Mouse (Mus musculus) forebrain, embryonic 16.5 days (tissue): Measurements from ENCODE around the gene Slc36a4. TPM values are rescaled to one million over a fixed set of nuclear protein-coding genes. Genes with fewer than 3 reads are reported as not detected.

Source experiments
- ATAC-seq: fragments of 200-750 bp; cut with Nextera tagmentation; 2 replicates; pipeline ENCODE4 v1.8.0; 2017; ENCODE audit warnings: mild to moderate bottlenecking, moderate library complexity
- H3K27ac ChIP-seq: fragments of 300-500 bp; sonication (generic); 2 replicates; pipeline ENCODE4 v1.5.1; 2014; ENCODE audit warnings: low read length, control low read depth
- H3K27me3 ChIP-seq: fragments of 300-500 bp; sonication (generic); replicated peaks from 2 replicates; pipeline ENCODE4 v1.6.1; 2014; ENCODE audit warnings: low read length; ENCODE audit not compliant: control insufficient read depth, insufficient read depth
- H3K36me3 ChIP-seq: fragments of 300-500 bp; sonication (generic); 2 replicates; pipeline ENCODE4 v1.6.1; 2014; ENCODE audit not compliant: control insufficient read depth, insufficient read depth
- H3K4me1 ChIP-seq: fragments of 300-500 bp; sonication (generic); replicated peaks from 2 replicates; pipeline ENCODE4 v1.6.1; 2014; ENCODE audit warnings: low read length; ENCODE audit not compliant: control insufficient read depth, insufficient read depth
- H3K4me2 ChIP-seq: fragments of 300-500 bp; sonication (generic); 2 replicates; pipeline ENCODE4 v1.6.1; 2014; ENCODE audit warnings: mild to moderate bottlenecking, low read length, control low read depth
- H3K4me3 ChIP-seq: fragments of 300-500 bp; sonication (generic); replicated peaks from 2 replicates; pipeline ENCODE4 v1.5.1; 2014; ENCODE audit warnings: mild to moderate bottlenecking, low read length, control low read depth
- H3K9ac ChIP-seq: fragments of 300-500 bp; sonication (generic); replicated peaks from 2 replicates; pipeline ENCODE4 v1.6.1; 2014; ENCODE audit warnings: low read depth, low read length, control low read depth
- H3K9me3 ChIP-seq: fragments of 300-500 bp; sonication (generic); 2 replicates; pipeline ENCODE4 v1.6.1; 2016; ENCODE audit warnings: low read length; ENCODE audit not compliant: control insufficient read depth
- WGBS: fragments of 180-500 bp; shearing (Covaris S2); extraction: QIAGEN DNeasy Blood & Tissue Kit; methylation state at CpG from one replicate; pipeline ENCODE4 v1.1.7; 2014; 5-methylcytosine and 5-hydroxymethylcytosine counted together
- polyA plus RNA-seq: library from polyadenylated mRNA; unstranded; fragments of >200 nt; fragmentation: Nextera tagmentation; extraction: Ambion mirVana; gene quantifications from 2 replicates; pipeline ENCODE4 v1.2.1, GENCODE M21; 2015

The Slc36a4 gene
- polyA plus RNA-seq, 1 experiment from 2014 or later: 33.1 TPM

DNA sequence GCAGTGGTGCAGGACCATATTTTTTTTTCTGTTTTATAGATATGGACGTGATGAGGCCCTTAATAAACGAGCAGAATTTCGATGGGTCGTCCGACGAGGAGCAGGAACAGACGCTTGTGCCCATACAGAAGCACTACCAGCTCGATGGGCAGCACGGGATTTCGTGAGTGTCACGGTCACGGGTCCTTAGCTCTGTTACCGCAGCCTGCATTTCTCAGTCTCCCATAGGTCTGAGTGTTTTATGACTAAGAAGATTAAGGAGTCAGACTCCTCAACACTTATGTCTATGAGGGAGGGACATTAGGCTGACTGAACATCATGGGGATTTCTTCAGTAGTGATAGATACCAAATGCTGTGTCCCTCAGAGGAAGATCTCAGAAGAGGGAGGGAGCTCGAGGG lies 10.1 kb downstream of the Slc36a4 start:
- Histone ChIP-seq H3K4me2 (no peak overlapping the region), H3K9ac (no peak overlapping the region), H3K4me3 (no peak overlapping the region), H3K27me3 (no peaks in the 10 kb centered on the region), H3K27ac (no peak overlapping the region), H3K9me3 (no peaks in the 10 kb centered on the region), H3K4me1 (peaks cover 10% of the 10 kb centered on the region), H3K36me3 (peaks cover 13% of the 10 kb centered on the region)
- WGBS: 90% methylated on average over 14 of the region's 14 CpGs
- ATAC-seq: no peak

DNA sequence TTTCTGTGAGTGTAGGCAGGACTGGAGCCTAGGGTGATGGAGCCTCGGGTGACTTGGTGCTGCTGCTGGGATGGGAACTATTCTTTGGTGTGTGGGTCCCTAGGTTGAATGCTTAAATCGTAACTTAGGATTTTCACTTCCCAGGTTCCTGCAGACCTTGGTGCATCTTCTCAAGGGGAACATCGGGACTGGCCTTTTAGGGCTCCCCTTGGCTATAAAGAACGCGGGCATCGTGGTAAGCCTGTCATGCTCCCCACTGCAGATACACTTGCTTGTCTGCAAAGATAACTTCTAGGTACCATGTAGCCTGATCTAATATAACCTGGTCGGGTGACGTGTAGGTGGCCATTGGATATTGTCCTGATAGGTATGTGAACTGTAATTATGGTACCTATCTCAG lies 11.0 kb downstream of the Slc36a4 start:
- Histone ChIP-seq H3K4me2 (no peak overlapping the region), H3K9ac (no peak overlapping the region), H3K4me3 (no peak overlapping the region), H3K27me3 (no peaks in the 10 kb centered on the region), H3K4me1 (peaks cover 10% of the 10 kb centered on the region), H3K9me3 (no peaks in the 10 kb centered on the region), H3K36me3 (peaks cover 18% of the 10 kb centered on the region), H3K27ac (peak overlapping the region; percentile 55)
- no peak for ATAC-seq
- WGBS: 89% methylated on average over 8 of the region's 8 CpGs

DNA sequence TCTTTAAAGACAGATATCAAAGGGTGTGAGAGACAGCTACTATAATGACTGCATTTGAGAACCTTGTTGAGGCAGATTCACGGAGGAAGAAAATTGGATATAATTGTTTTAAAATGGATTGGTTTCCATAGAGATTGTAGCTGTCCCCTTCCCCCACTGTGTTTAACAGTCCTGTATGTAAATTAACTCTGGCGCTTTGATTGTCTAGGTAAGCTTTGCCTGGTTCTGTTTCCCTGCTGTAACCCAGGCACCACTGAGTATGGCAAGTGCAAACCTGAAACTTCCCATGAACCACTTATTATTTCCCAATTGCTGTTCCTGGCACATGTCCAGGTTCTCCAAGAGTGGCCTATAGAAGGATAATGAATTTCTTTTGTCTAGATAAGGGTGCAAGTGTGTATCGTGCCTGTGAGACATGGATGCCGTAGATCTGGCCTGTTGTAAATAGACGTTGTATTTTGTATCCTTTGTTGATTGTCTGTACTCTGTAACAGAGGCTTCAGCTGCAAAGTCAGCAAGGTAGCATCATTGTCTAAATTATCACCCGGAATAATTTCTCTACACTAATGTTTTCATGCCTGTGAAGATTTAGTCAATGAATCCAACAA lies 11.8 kb downstream of the Slc36a4 start:
- whole genome bisulfite sequencing: 9% methylated on average over 6 of the region's 6 CpGs
- peaks cover 18% of the 10 kb centered on the region for H3K36me3 ChIP-seq
- no peak overlapping the region for H3K4me3 ChIP-seq
- no peaks in the 10 kb centered on the region for H3K9me3 ChIP-seq
- no peak overlapping the region for H3K4me2 ChIP-seq
- H3K9ac ChIP-seq: no peak overlapping the region
- H3K27me3 ChIP-seq: no peaks in the 10 kb centered on the region
- H3K4me1 ChIP-seq: peaks cover 10% of the 10 kb centered on the region
- ATAC-seq: peak; percentile 94
- H3K27ac ChIP-seq: peak overlapping the region; percentile 51

DNA sequence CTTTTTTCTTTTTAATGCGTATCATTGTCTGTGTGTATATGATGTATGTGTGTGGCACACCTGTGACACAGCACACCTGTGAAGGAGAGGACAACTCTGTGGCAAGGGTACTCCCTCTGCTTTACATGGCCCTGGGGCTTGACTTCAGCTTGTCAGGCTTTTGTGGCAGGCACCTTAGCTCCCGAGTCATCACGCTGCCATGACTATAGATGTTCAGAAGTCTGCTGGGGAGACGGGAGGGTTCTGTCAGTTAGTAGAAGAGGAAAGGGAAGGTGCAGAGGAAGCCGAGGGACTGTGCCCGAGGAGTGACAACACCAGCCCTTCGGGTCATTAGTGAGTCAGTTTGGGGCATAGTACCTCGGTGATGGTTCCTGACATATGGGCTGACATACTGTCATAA lies 13.0 kb downstream of the Slc36a4 start:
- Histone ChIP-seq H3K9me3 (no peaks in the 10 kb centered on the region), H3K4me2 (no peak overlapping the region), H3K27me3 (no peaks in the 10 kb centered on the region), H3K27ac (no peak overlapping the region), H3K4me3 (no peak overlapping the region), H3K4me1 (peaks cover 10% of the 10 kb centered on the region), H3K36me3 (peaks cover 26% of the 10 kb centered on the region), H3K9ac (no peak overlapping the region)
- no peak for ATAC-seq
- WGBS: 79% methylated on average over 8 of the region's 8 CpGs

DNA sequence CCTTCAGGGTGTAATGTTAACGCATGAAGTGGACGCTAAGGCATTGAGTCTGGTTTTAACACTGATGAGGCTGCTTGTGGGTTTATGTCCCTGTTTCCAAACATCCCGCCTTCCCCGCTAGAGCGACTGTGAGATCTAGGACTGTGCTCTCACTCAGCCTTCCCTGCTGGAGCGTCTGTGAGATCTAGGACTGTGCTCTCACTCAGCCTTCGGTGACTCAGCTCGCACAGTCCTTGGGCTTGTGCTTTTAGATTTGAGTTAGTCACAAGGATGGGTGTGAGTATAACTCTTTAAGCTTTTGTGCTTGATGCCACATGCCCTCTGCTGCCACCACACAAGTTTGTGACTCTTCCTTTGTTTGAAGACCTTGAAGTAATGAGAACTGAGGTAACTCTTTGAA lies 17.6 kb downstream of the Slc36a4 start:
- ATAC-seq: no peak

DNA sequence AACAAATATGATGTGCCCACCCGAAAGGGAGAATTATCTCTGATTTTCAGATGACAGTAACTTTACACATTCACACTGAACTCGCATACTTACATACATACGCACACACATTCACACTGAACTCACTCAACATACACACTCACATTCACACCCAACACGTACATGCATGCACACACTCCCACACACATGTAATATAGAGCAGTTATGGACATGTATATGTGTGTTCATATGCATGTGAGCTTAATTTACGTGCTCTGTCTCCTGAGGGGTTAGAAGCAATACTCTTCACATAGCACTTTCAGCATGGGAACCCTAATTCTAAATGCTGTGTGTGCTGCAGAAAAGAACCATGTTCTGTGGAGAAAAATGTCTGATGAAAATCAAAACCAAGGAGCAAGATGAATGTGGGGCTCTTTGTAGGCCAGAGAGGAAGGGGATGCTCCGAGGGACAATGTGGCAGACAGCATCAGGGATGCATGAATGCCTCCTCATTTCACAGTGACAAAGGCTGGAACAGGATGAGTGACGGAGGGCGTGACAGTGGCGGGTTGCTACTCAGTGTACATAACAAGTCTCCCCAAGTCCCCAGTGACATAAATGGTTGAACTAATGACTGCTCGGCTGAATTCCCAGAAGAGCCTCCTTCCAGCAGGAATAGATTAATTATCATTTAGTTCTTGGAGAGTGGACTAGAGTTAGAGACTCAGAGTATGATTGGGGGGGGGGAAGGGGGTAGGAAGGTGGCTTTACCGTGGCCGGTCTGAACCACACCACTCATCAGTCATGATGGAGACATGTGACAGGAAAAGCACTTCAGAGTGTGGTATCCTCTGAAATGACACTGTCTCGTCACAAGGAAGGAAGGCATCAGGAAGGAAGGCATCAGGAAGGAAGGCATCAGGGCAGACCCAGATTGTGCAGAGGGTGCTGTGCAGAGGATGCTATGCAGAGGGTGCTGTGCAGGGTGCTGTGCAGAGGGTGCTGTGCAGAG lies 22.5 kb downstream of the Slc36a4 start:
- Histone ChIP-seq H3K9ac (no peak overlapping the region), H3K9me3 (no peaks in the 10 kb centered on the region), H3K27ac (peak overlapping the region; percentile 74), H3K4me1 (peaks cover 9% of the 10 kb centered on the region), H3K4me3 (no peak overlapping the region), H3K36me3 (peaks cover 48% of the 10 kb centered on the region), H3K4me2 (no peak overlapping the region), H3K27me3 (no peaks in the 10 kb centered on the region)
- peak; percentile 93 for ATAC-seq
- 36% methylated on average over 13 of the region's 13 CpGs for WGBS

More for the DNA sequence above, 17.6 kb downstream of the Slc36a4 start:
- Histone ChIP-seq H3K27ac (no peak overlapping the region), H3K9me3 (no peaks in the 10 kb centered on the region), H3K4me1 (peaks cover 6% of the 10 kb centered on the region), H3K4me2 (no peak overlapping the region), H3K36me3 (peaks cover 43% of the 10 kb centered on the region), H3K4me3 (no peak overlapping the region), H3K27me3 (no peaks in the 10 kb centered on the region), H3K9ac (no peak overlapping the region)
- 96% methylated on average over 8 of the region's 8 CpGs for WGBS

DNA sequence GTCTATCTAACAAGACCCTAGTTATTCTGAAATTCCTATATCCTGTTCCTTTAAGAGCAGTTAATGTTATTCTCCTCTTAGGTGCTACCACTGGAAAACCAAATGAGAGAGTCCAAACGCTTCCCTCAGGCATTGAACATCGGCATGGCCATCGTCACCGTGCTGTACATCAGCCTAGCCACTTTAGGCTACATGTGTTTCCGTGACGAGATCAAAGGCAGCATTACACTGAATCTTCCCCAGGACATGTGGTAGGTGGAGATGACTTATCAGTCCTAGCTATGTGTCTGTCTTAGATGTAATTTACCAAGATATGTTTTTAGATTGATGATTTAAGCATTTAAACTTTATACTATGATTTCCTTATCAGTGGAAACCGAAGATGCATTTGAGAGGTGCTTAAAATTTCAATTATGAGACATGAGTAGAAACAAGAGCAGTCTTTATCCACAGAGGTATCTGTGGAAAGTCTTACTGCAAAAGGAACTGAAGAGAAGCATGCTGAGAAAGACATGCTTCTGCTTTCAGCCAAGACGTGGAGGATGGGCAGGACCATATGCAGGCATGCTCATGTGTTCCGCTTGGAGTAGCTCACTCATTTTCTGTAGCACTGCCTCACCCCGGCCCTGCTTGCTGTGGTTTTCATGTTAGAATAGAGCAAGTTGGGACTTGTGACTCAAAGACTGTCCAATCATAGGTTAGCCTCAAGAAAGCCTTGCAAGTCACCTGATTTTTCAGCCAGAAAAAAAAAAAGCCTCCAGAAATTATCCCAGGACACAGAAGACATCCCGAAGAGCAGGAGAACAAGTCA lies 24.7 kb downstream of the Slc36a4 start:
- Histone ChIP-seq H3K4me3 (no peak overlapping the region), H3K36me3 (peaks cover 53% of the 10 kb centered on the region), H3K4me1 (peaks cover 9% of the 10 kb centered on the region), H3K9me3 (no peaks in the 10 kb centered on the region), H3K27me3 (no peaks in the 10 kb centered on the region), H3K4me2 (no peak overlapping the region), H3K9ac (no peak overlapping the region), H3K27ac (no peak overlapping the region)
- 91% methylated on average over 11 of the region's 11 CpGs for WGBS
- ATAC-seq: no peak

DNA sequence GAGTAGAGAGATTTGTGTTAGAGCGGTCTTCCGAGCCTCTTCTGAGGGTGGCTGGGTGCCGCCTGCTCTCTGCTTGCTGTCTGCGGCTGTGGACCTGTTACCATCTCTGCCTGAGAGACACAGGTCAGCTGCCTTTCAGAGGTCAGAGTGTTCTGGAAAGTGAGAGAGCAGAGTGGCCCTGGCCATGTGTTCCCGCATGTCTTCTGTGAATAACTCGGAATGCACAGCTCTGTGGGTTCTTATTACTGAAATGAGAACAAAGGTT lies 25.3 kb downstream of the Slc36a4 start:
- WGBS: 95% methylated on average over 6 of the region's 6 CpGs
- Histone ChIP-seq H3K4me1 (peaks cover 9% of the 10 kb centered on the region), H3K9ac (no peak overlapping the region), H3K4me2 (no peak overlapping the region), H3K36me3 (peaks cover 52% of the 10 kb centered on the region), H3K9me3 (no peaks in the 10 kb centered on the region), H3K27me3 (no peaks in the 10 kb centered on the region), H3K27ac (no peak overlapping the region), H3K4me3 (no peak overlapping the region)
- no peak for ATAC-seq

DNA sequence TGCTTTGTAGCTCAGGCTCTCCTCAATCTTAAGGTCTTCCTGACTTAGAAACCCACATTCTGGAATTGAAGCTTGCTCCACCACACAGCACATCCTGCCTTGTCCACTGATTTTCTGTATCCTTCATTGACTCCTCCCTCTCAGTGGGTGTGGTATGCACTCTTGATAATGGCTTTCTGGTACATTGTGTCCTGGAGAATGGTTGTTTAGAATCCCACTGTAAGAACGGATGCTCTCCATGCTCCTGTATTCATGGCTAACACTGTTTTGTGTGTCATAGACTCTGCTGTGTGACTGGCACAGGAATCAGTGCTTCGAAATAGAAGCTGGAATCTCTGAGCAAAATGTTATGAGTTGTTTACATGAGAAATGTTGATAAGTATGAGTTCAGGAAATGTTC lies 28.0 kb downstream of the Slc36a4 start:
- Histone ChIP-seq H3K27ac (no peak overlapping the region), H3K9me3 (no peaks in the 10 kb centered on the region), H3K36me3 (peaks cover 52% of the 10 kb centered on the region), H3K27me3 (no peaks in the 10 kb centered on the region), H3K9ac (no peak overlapping the region), H3K4me2 (no peak overlapping the region), H3K4me3 (no peak overlapping the region), H3K4me1 (peaks cover 3% of the 10 kb centered on the region; the same call in 1 of the 2 replicates)
- 84% methylated on average over 2 of the region's 2 CpGs for WGBS
- no peak for ATAC-seq
